Mouse (Mus musculus) olfactory bulb, adult 2 months (tissue): ENCODE measurements around the gene S100a5.

Experiments
- CTCF ChIP-seq: fragments of 200-500 bp; IDR thresholded peaks from 2 replicates; pipeline ENCODE4 v1.5.1; 2012; ENCODE audit warnings: low read depth, mild to moderate bottlenecking, low read length, moderate library complexity; ENCODE audit not compliant: insufficient read depth
- POLR2A ChIP-seq: fragments of 200-500 bp; IDR thresholded peaks from 2 replicates; pipeline ENCODE4 v1.6.1; 2012; ENCODE audit warnings: mild to moderate bottlenecking, low read depth, low read length, moderate library complexity; ENCODE audit not compliant: insufficient read depth

GRCm38 (mm10) chr3:90623435-90624071 lies 15.2 kb downstream of the S100a5 start:
- TF ChIP-seq POLR2A (no peak), CTCF (no peak)
